Mouse (Mus musculus): ENCODE measurements around the gene S100a1.

Gene S100a1

GRCm38 (mm10) chr3:90465081-90465685 is 49.0 kb downstream of the S100a1 start:
- no peak for DNase-seq (ENCODE audit: low read depth, low spot score)

DNA sequence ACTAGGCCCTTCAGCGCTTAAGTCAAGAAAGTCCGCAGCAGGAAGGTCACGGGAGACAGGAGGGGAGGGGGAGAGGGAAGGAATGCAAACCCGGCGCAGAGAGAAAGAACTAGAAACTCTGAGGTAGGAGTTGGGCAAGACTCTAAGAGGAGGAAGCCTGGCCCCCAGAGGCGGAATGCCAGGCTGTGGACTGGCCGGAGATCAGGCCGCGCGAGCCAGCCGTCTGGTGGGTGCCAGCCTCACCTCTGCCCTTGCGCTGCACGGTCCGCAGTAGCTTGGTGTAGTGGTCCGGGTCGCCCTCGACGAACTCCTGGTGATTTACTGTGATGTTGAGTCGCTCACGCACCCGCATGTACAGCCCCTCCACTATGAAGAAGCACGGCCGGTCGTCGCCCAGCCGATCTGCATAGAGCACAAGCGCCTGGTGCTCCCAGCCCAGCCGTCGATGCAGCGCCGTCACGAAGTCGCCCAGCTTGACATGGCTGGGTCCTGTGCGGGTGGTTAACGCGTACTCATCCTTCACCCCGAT is 49.6 kb downstream of the S100a1 start:
- no peak for DNase-seq (ENCODE audit: low read depth, low spot score)

- DNase-seq (ENCODE audit: low read depth, low spot score) = no peak
Measured at GRCm38 (mm10) chr3:90462579-90462978, 51.6 kb downstream of the S100a1 start.

GRCm38 (mm10) chr3:90461935-90462334 is 52.3 kb downstream of the S100a1 start:
- DNase-seq (ENCODE audit: low read depth, low spot score) = no peak

Data from WW6 (cell line).